ENCODE assay signal across 24 mouse cellular contexts in the genomic region with DNA sequence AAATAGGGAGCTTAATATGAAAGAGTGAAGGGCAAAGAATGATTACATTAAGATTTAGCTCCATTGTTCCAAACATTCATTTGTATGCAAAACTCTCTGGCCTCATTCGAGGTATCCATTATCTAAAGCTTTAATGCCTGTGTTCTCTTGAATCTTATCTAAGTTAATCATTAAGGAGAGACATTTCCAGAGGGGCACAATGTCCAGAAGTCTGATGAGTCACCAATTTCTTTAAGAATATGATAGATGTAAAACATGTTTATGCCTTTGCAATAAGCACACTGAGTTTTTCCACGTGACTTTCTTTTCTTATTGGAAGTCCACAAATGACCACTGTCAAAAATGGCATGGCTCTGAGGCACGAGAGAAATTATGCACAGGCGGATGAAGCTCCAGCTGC.
DNase-seq lines count a peak whose midpoint lies in the region; ATAC-seq and TF ChIP-seq lines count a peak whose summit lies in the region.
"Had no signal": no experiment of that assay in that cellular context is flagged by ENCODE, and none has a peak within 500 bp of the region (broad histone marks: within the 10 kb centered on the region; RNA-seq: fewer than 3 reads in every experiment).

No protein-coding gene starts in this region.

- H3K4me1 ChIP-seq in midbrain, embryonic 11.5 days (ENCODE audit: control insufficient read depth, insufficient read depth, low read length): peaks cover 10% of the 10 kb centered on the region
- H3K4me1 ChIP-seq in midbrain, embryonic 13.5 days (replicated peaks): peaks cover 23% of the 10 kb centered on the region
- 0 out of 2 replicates have a peak, but pooled peaks cover 4% of the 10 kb centered on the region for H3K4me1 ChIP-seq in intestine, embryonic 16.5 days (ENCODE audit: control insufficient read depth, insufficient read depth, low read length)
- H3K4me1 ChIP-seq in stomach, postnatal 0 days (replicated peaks; ENCODE audit: control insufficient read depth, insufficient read depth): no peaks in the 10 kb centered on the region

- no peak for ATAC-seq in midbrain, embryonic 11.5 days (ENCODE audit: low FRiP score)
- ATAC-seq in midbrain, embryonic 13.5 days: no peak
- peak; percentile 73 for ATAC-seq in intestine, embryonic 16.5 days
- ATAC-seq in stomach, postnatal 0 days (ENCODE audit: low FRiP score, low TSS enrichment): no peak
- ATAC-seq: CD4-positive, CD25-positive, alpha-beta regulatory T cell, adult 4 months; forebrain, embryonic 13.5 days; forebrain, embryonic 15.5 days; forebrain, postnatal 0 days had no signal

- 74% methylated on average over 4 of the region's 4 CpGs for WGBS in midbrain, embryonic 11.5 days
- 77% methylated on average over 4 of the region's 4 CpGs for WGBS in midbrain, embryonic 13.5 days
- 62% methylated on average over 4 of the region's 4 CpGs for WGBS in intestine, embryonic 16.5 days
- 50% methylated on average over 4 of the region's 4 CpGs for WGBS in stomach, postnatal 0 days

- TF ChIP-seq CTCF in stomach, postnatal 0 days (IDR thresholded peaks at IDR 0.05; ENCODE audit: low read depth): no peak

- no peaks in the 10 kb centered on the region for H3K9me3 ChIP-seq in midbrain, embryonic 11.5 days (ENCODE audit: control insufficient read depth, low read length)
- no peaks in the 10 kb centered on the region for H3K9me3 ChIP-seq in midbrain, embryonic 13.5 days
- no peaks in the 10 kb centered on the region for H3K9me3 ChIP-seq in intestine, embryonic 16.5 days (ENCODE audit: control insufficient read depth, low read length)
- no peaks in the 10 kb centered on the region for H3K9me3 ChIP-seq in stomach, postnatal 0 days (ENCODE audit: control insufficient read depth, low read length)
- H3K9me3 ChIP-seq: embryonic facial prominence, embryonic 10.5 days; embryonic facial prominence, embryonic 12.5 days; forebrain, embryonic 13.5 days; forebrain, embryonic 15.5 days had no signal

- no peaks in the 10 kb centered on the region for H3K27me3 ChIP-seq in midbrain, embryonic 11.5 days (ENCODE audit: control insufficient read depth, insufficient read depth, low read length)
- no peaks in the 10 kb centered on the region for H3K27me3 ChIP-seq in midbrain, embryonic 13.5 days
- H3K27me3 ChIP-seq in intestine, embryonic 16.5 days (replicated peaks; ENCODE audit: control insufficient read depth, insufficient read depth, low read length): no peaks in the 10 kb centered on the region
- H3K27me3 ChIP-seq in stomach, postnatal 0 days (ENCODE audit: control insufficient read depth, insufficient read depth, low read length): no peaks in the 10 kb centered on the region
- H3K27me3 ChIP-seq: CH12.LX; embryonic facial prominence, embryonic 12.5 days; forebrain, embryonic 13.5 days; forebrain, embryonic 15.5 days had no signal

- TF ChIP-seq EP300 in stomach, postnatal 0 days (optimal IDR thresholded peaks at IDR 0.05): no peak

- H3K36me3 ChIP-seq in midbrain, embryonic 11.5 days (ENCODE audit: control insufficient read depth, insufficient read depth, low read length): no peaks in the 10 kb centered on the region
- H3K36me3 ChIP-seq in midbrain, embryonic 13.5 days: no peaks in the 10 kb centered on the region
- H3K36me3 ChIP-seq in intestine, embryonic 16.5 days (ENCODE audit: control insufficient read depth, insufficient read depth, low read length): no peaks in the 10 kb centered on the region
- no peaks in the 10 kb centered on the region for H3K36me3 ChIP-seq in stomach, postnatal 0 days (ENCODE audit: control insufficient read depth, insufficient read depth, low read length)
- H3K36me3 ChIP-seq: embryonic facial prominence, embryonic 10.5 days; embryonic facial prominence, embryonic 12.5 days; forebrain, embryonic 15.5 days; G1E had no signal

- H3K27ac ChIP-seq in midbrain, embryonic 11.5 days (ENCODE audit: low read depth, low read length): no peak overlapping the region
- H3K27ac ChIP-seq in midbrain, embryonic 13.5 days: no peak overlapping the region
- H3K27ac ChIP-seq in intestine, embryonic 16.5 days (ENCODE audit: low read length): no peak overlapping the region
- no peak overlapping the region for H3K27ac ChIP-seq in stomach, postnatal 0 days (replicated peaks)
- H3K27ac ChIP-seq: embryonic facial prominence, embryonic 10.5 days; embryonic facial prominence, embryonic 12.5 days; forebrain, embryonic 13.5 days; forebrain, embryonic 15.5 days had no signal

- H3K9ac ChIP-seq in midbrain, embryonic 11.5 days (ENCODE audit: low read length): no peak overlapping the region
- no peak overlapping the region for H3K9ac ChIP-seq in midbrain, embryonic 13.5 days (replicated peaks)
- no peak overlapping the region for H3K9ac ChIP-seq in intestine, embryonic 16.5 days (ENCODE audit: low read depth, low read length)
- no peak overlapping the region for H3K9ac ChIP-seq in stomach, postnatal 0 days (ENCODE audit: low read length)
- H3K9ac ChIP-seq: embryonic facial prominence, embryonic 12.5 days; forebrain, embryonic 13.5 days; forebrain, embryonic 15.5 days; forebrain, postnatal 0 days had no signal

- no peak overlapping the region for H3K4me2 ChIP-seq in midbrain, embryonic 11.5 days
- no peak overlapping the region for H3K4me2 ChIP-seq in midbrain, embryonic 13.5 days (replicated peaks)
- no peak overlapping the region for H3K4me2 ChIP-seq in intestine, embryonic 16.5 days (ENCODE audit: low read depth, low read length)
- H3K4me2 ChIP-seq in stomach, postnatal 0 days (replicated peaks; ENCODE audit: low read depth): no peak overlapping the region
- H3K4me2 ChIP-seq: embryonic facial prominence, embryonic 12.5 days; forebrain, embryonic 13.5 days; forebrain, embryonic 15.5 days had no signal

- no peak overlapping the region for H3K4me3 ChIP-seq in midbrain, embryonic 11.5 days (ENCODE audit: low read depth, low read length)
- no peak overlapping the region for H3K4me3 ChIP-seq in midbrain, embryonic 13.5 days (replicated peaks)
- H3K4me3 ChIP-seq in intestine, embryonic 16.5 days (ENCODE audit: low read length): no peak overlapping the region
- no peak overlapping the region for H3K4me3 ChIP-seq in stomach, postnatal 0 days (ENCODE audit: low read depth, low read length)
- H3K4me3 ChIP-seq: embryonic facial prominence, embryonic 10.5 days; embryonic facial prominence, embryonic 12.5 days; forebrain, embryonic 13.5 days; forebrain, embryonic 15.5 days had no signal

- peak; percentile 41 for DNase-seq in midbrain, embryonic 11.5 days (ENCODE audit: low spot score, missing footprints)
- DNase-seq in stomach, postnatal 0 days (ENCODE audit: low spot score): no peak
- no peak for DNase-seq in embryo, embryonic 9.5 days (ENCODE audit: extremely low spot score)
- DNase-seq: adrenal gland, adult 2 months; adrenal gland, postnatal 10 days; adrenal gland, postnatal 25 days; B cell, adult 2 months; cerebellum, adult 11 months; cerebellum, adult 18-20 months; cerebellum, adult 8-10 months; cerebellum, adult 9-11 months; cerebellum, postnatal 14 days; cerebellum, postnatal 36 days; embryo, embryonic 11 days; forebrain, postnatal 0 days had no signal
